Mouse (Mus musculus) small intestine, adult 2 months (tissue): ENCODE measurements at regions not wholly inside any gene's neighbourhood (a gene's known extent, or its start where the extent isn't known, plus 50 kb on each side); places are given as distances from the start of the nearest gene placed in this dataset.

ENCODE experiments used
- CTCF ChIP-seq: fragments of 200-500 bp; IDR thresholded peaks from 2 replicates; pipeline ENCODE4 v1.5.1; 2012; ENCODE audit warnings: low read depth, mild to moderate bottlenecking, control low read depth, inconsistent platforms, low read length, moderate library complexity, mixed read lengths; ENCODE audit not compliant: insufficient replicate concordance, insufficient read length; ENCODE audit errors: extremely low read depth
- POLR2A ChIP-seq: fragments of 200-500 bp; IDR thresholded peaks from 2 replicates; pipeline ENCODE4 v1.6.1; 2012; ENCODE audit warnings: low read depth, mild to moderate bottlenecking, control low read depth, inconsistent platforms, low read length, moderate library complexity

- TF ChIP-seq CTCF, result no peak
- TF ChIP-seq POLR2A, result no peak
Measured at GRCm38 (mm10) chr1:55946786-55947549, 541.2 kb downstream of the Plcl1 start.
